Mouse (Mus musculus) heart, embryonic 16.5 days (tissue): ENCODE results near the gene Man1a. TPM values are rescaled to one million over a fixed set of nuclear protein-coding genes. Genes with fewer than 3 reads are reported as not detected.

Source experiments
- ATAC-seq: fragments of 200-750 bp; cut with Nextera tagmentation; replicated peaks from 2 replicates; pipeline ENCODE4 v1.8.0; 2017; ENCODE audit warnings: moderate number of reproducible peaks; ENCODE audit not compliant: insufficient read depth, low FRiP score; ENCODE audit errors: extremely low read depth
- H3K27ac ChIP-seq: fragments of 300-500 bp; sonication (generic); 2 replicates; pipeline ENCODE4 v1.5.1; 2014; ENCODE audit warnings: mild to moderate bottlenecking, low read length, control low read depth, moderate library complexity
- H3K27me3 ChIP-seq: fragments of 300-500 bp; sonication (generic); 2 replicates; pipeline ENCODE4 v1.6.1; 2014; ENCODE audit warnings: low read length, mixed read lengths; ENCODE audit not compliant: control insufficient read depth, insufficient read depth
- H3K36me3 ChIP-seq: fragments of 300-500 bp; sonication (generic); 2 replicates; pipeline ENCODE4 v1.6.1; 2014; ENCODE audit not compliant: control insufficient read depth, insufficient read depth
- H3K4me1 ChIP-seq: fragments of 300-500 bp; sonication (generic); 2 replicates; pipeline ENCODE4 v1.6.1; 2014; ENCODE audit warnings: low read length, mixed read lengths; ENCODE audit not compliant: control insufficient read depth, insufficient read depth
- H3K4me2 ChIP-seq: fragments of 300-500 bp; sonication (generic); 2 replicates; pipeline ENCODE4 v1.6.1; 2014; ENCODE audit warnings: low read depth, mild to moderate bottlenecking, control low read depth, low read length
- H3K4me3 ChIP-seq: fragments of 300-500 bp; sonication (generic); 2 replicates; pipeline ENCODE4 v1.5.1; 2014; ENCODE audit warnings: mild to moderate bottlenecking, control low read depth, low read length
- H3K9ac ChIP-seq: fragments of 300-500 bp; sonication (generic); 2 replicates; pipeline ENCODE4 v1.6.1; 2014; ENCODE audit warnings: low read length, control low read depth
- H3K9me3 ChIP-seq: fragments of 300-500 bp; sonication (generic); replicated peaks from 2 replicates; pipeline ENCODE4 v1.6.1; 2016; ENCODE audit warnings: low read length; ENCODE audit not compliant: control insufficient read depth
- WGBS: fragments of 180-500 bp; shearing (Covaris S2); extraction: QIAGEN DNeasy Blood & Tissue Kit; methylation state at CpG from one replicate; pipeline ENCODE4 v1.1.7; 2014; 5-methylcytosine and 5-hydroxymethylcytosine counted together
- polyA plus RNA-seq: library from polyadenylated mRNA; unstranded; fragments of >200 nt; fragmentation: Nextera tagmentation; extraction: Ambion mirVana; gene quantifications from 2 replicates; pipeline ENCODE4 v1.2.1, GENCODE M21; 2015

Man1a gene
- polyA plus RNA-seq, 1 experiment from 2014 or later = 5.8 TPM

GRCm38 (mm10) chr10:54087346-54087745 lies 10.9 kb upstream of the Man1a start:
- 70% methylated on average over 3 of the region's 3 CpGs for WGBS

GRCm38 (mm10) chr10:54085073-54085472 lies 8.7 kb upstream of the Man1a start:
- Histone ChIP-seq H3K4me3 (no peak overlapping the region), H3K27ac (no peak overlapping the region), H3K4me2 (no peak overlapping the region), H3K36me3 (no peaks in the 10 kb centered on the region), H3K9ac (no peak overlapping the region), H3K9me3 (no peaks in the 10 kb centered on the region), H3K4me1 (no peaks in the 10 kb centered on the region), H3K27me3 (no peaks in the 10 kb centered on the region)
- 88% methylated on average over 2 of the region's 2 CpGs for WGBS
- ATAC-seq = no peak

More at GRCm38 (mm10) chr10:54087346-54087745, 10.9 kb upstream of the Man1a start:
- no peaks in the 10 kb centered on the region for H3K9me3 ChIP-seq
- H3K4me3 ChIP-seq = no peak overlapping the region
- no peak overlapping the region for H3K9ac ChIP-seq
- H3K27me3 ChIP-seq = no peaks in the 10 kb centered on the region
- no peak overlapping the region for H3K27ac ChIP-seq
- H3K4me2 ChIP-seq = no peak overlapping the region
- H3K36me3 ChIP-seq = no peaks in the 10 kb centered on the region
- no peaks in the 10 kb centered on the region for H3K4me1 ChIP-seq
- ATAC-seq = no peak

GRCm38 (mm10) chr10:54077005-54077404 lies 596 bp upstream of the Man1a start:
- H3K4me2 ChIP-seq = no peak overlapping the region

GRCm38 (mm10) chr10:54075441-54076010 lies 883 bp downstream of the Man1a start:
- Histone ChIP-seq H3K9ac (peak overlapping the region; percentile 75), H3K4me2 (peak overlapping the region; percentile 88), H3K9me3 (no peaks in the 10 kb centered on the region), H3K27ac (peak overlapping the region; percentile 63), H3K4me1 (peaks cover 21% of the 10 kb centered on the region), H3K4me3 (peak overlapping the region; percentile 84), H3K36me3 (no peaks in the 10 kb centered on the region), H3K27me3 (no peaks in the 10 kb centered on the region)
- ATAC-seq = peak; percentile 98
- under 1% methylated on average over 68 of the region's 68 CpGs for WGBS

More at GRCm38 (mm10) chr10:54077005-54077404, 596 bp upstream of the Man1a start:
- ATAC-seq = no peak
- H3K4me1 ChIP-seq = peaks cover 21% of the 10 kb centered on the region
- no peak overlapping the region for H3K27ac ChIP-seq
- H3K9ac ChIP-seq = no peak overlapping the region
- no peaks in the 10 kb centered on the region for H3K9me3 ChIP-seq
- WGBS = 51% methylated on average over 3 of the region's 3 CpGs
- no peaks in the 10 kb centered on the region for H3K36me3 ChIP-seq
- H3K4me3 ChIP-seq = no peak overlapping the region
- H3K27me3 ChIP-seq = no peaks in the 10 kb centered on the region

- peaks cover 21% of the 10 kb centered on the region for H3K4me1 ChIP-seq
- peak overlapping the region; percentile 84 for H3K4me3 ChIP-seq
- H3K36me3 ChIP-seq = no peaks in the 10 kb centered on the region
- no peaks in the 10 kb centered on the region for H3K27me3 ChIP-seq
- peak overlapping the region; percentile 54 for H3K27ac ChIP-seq
- peak overlapping the region; percentile 75 for H3K9ac ChIP-seq
- WGBS = under 1% methylated on average over 69 of the region's 73 CpGs
- peak overlapping the region; percentile 88 for H3K4me2 ChIP-seq
- ATAC-seq = peak; percentile 39
- H3K9me3 ChIP-seq = no peaks in the 10 kb centered on the region
Measured at GRCm38 (mm10) chr10:54074609-54075421, 1.6 kb downstream of the Man1a start.

GRCm38 (mm10) chr10:54074247-54074608 lies 2.2 kb downstream of the Man1a start:
- Histone ChIP-seq H3K9ac (peak overlapping the region; percentile 75), H3K27me3 (no peaks in the 10 kb centered on the region), H3K4me2 (peak overlapping the region; percentile 88), H3K4me1 (peaks cover 21% of the 10 kb centered on the region), H3K27ac (no peak overlapping the region), H3K36me3 (no peaks in the 10 kb centered on the region), H3K9me3 (no peaks in the 10 kb centered on the region), H3K4me3 (peak overlapping the region; percentile 84)
- ATAC-seq = no peak
- WGBS = under 1% methylated on average over 14 of the region's 14 CpGs

GRCm38 (mm10) chr10:54073641-54074203 lies 2.7 kb downstream of the Man1a start:
- WGBS = 47% methylated on average over 6 of the region's 6 CpGs
- Histone ChIP-seq H3K9me3 (no peaks in the 10 kb centered on the region), H3K4me3 (peak overlapping the region; percentile 84), H3K9ac (peak overlapping the region; percentile 75), H3K4me2 (peak overlapping the region; percentile 88), H3K36me3 (no peaks in the 10 kb centered on the region), H3K27ac (no peak overlapping the region), H3K4me1 (peaks cover 21% of the 10 kb centered on the region), H3K27me3 (no peaks in the 10 kb centered on the region)
- ATAC-seq = no peak

- H3K27ac ChIP-seq = no peak overlapping the region
- H3K4me2 ChIP-seq = peak overlapping the region; percentile 88
- ATAC-seq = no peak
- H3K4me3 ChIP-seq = peak overlapping the region; percentile 84; the same call in 1 of the 2 replicates
- no peaks in the 10 kb centered on the region for H3K36me3 ChIP-seq
- H3K4me1 ChIP-seq = peaks cover 21% of the 10 kb centered on the region
- WGBS = 87% methylated on average over 2 of the region's 2 CpGs
- H3K27me3 ChIP-seq = no peaks in the 10 kb centered on the region
- no peaks in the 10 kb centered on the region for H3K9me3 ChIP-seq
- no peak overlapping the region for H3K9ac ChIP-seq
Measured at GRCm38 (mm10) chr10:54072336-54072735, 4.1 kb downstream of the Man1a start.

GRCm38 (mm10) chr10:54070496-54070895 lies 5.9 kb downstream of the Man1a start:
- Histone ChIP-seq H3K9me3 (no peaks in the 10 kb centered on the region), H3K36me3 (no peaks in the 10 kb centered on the region), H3K4me3 (no peak overlapping the region), H3K9ac (no peak overlapping the region), H3K4me1 (peaks cover 14% of the 10 kb centered on the region), H3K27me3 (no peaks in the 10 kb centered on the region), H3K27ac (no peak overlapping the region), H3K4me2 (no peak overlapping the region)
- 83% methylated on average over 5 of the region's 5 CpGs for WGBS
- ATAC-seq = no peak
